Mouse (Mus musculus) lung, postnatal 0 days (tissue): ENCODE measurements around the gene Sdccag8. TPM values are rescaled to one million over a fixed set of nuclear protein-coding genes. Genes with fewer than 3 reads are reported as not detected.
"Not testable (repeated sequence)": the region's sequence is repeated elsewhere in the genome, so short reads cannot be mapped to it uniquely, and the experiment has no call there.

Source experiments
- ATAC-seq: fragments of 200-750 bp; cut with Nextera tagmentation; 2 replicates; pipeline ENCODE4 v1.8.0; 2017; ENCODE audit warnings: moderate library complexity
- DNase-seq: peaks from one replicate; pipeline ENCODE4 v3.0.0-alpha.2; 2016; ENCODE audit warnings: low spot score
- H3K27ac ChIP-seq: fragments of 300-500 bp; sonication (generic); 2 replicates; pipeline ENCODE4 v1.5.1; 2014; ENCODE audit warnings: antibody characterized with exemption, mild to moderate bottlenecking, low read length, mixed read lengths
- H3K27me3 ChIP-seq: fragments of 300-500 bp; sonication (generic); replicated peaks from 2 replicates; pipeline ENCODE4 v1.6.1; 2014; ENCODE audit warnings: low read length, mixed read lengths; ENCODE audit not compliant: insufficient read depth
- H3K36me3 ChIP-seq: fragments of 300-500 bp; sonication (generic); 2 replicates; pipeline ENCODE4 v1.6.1; 2014; ENCODE audit warnings: low read length, mixed read lengths; ENCODE audit not compliant: insufficient read depth
- H3K4me1 ChIP-seq: fragments of 300-500 bp; sonication (generic); 2 replicates; pipeline ENCODE4 v1.6.1; 2014; ENCODE audit warnings: antibody characterized with exemption, low read depth, low read length, mixed read lengths; ENCODE audit not compliant: insufficient read depth
- H3K4me2 ChIP-seq: fragments of 300-500 bp; sonication (generic); replicated peaks from 2 replicates; pipeline ENCODE4 v1.6.1; 2014; ENCODE audit warnings: low read depth, mild to moderate bottlenecking, low read length, moderate library complexity, mixed read lengths
- H3K4me3 ChIP-seq: fragments of 300-500 bp; sonication (generic); 2 replicates; pipeline ENCODE4 v1.5.1; 2014; ENCODE audit warnings: low read depth, low read length
- H3K9ac ChIP-seq: fragments of 300-500 bp; sonication (generic); replicated peaks from 2 replicates; pipeline ENCODE4 v1.6.1; 2014; ENCODE audit warnings: low read depth, mild to moderate bottlenecking
- H3K9me3 ChIP-seq: fragments of 300-500 bp; sonication (generic); 2 replicates; pipeline ENCODE4 v1.6.1; 2016; ENCODE audit warnings: low read length, mixed read lengths
- CTCF ChIP-seq: IDR thresholded peaks from 2 replicates; pipeline ENCODE4 v1.5.1; 2016; ENCODE audit warnings: antibody characterized with exemption, mild to moderate bottlenecking
- EP300 ChIP-seq: IDR thresholded peaks from 2 replicates; pipeline ENCODE4 v1.6.1; 2016; ENCODE audit warnings: antibody characterized with exemption, mild to moderate bottlenecking, control low read depth
- WGBS: fragments of 180-500 bp; shearing (Covaris S2); extraction: QIAGEN DNeasy Blood & Tissue Kit; methylation state at CpG from one replicate; pipeline ENCODE4 v1.1.7; 2014; 5-methylcytosine and 5-hydroxymethylcytosine counted together
- polyA plus RNA-seq: library from polyadenylated mRNA; unstranded; fragments of >200 nt; fragmentation: Nextera tagmentation; extraction: Ambion mirVana; gene quantifications from 2 replicates; pipeline ENCODE4 v1.2.1, GENCODE M21; 2015

The Sdccag8 gene
- polyA plus RNA-seq, 1 experiment from 2014 or later: 14.5 TPM

DNA sequence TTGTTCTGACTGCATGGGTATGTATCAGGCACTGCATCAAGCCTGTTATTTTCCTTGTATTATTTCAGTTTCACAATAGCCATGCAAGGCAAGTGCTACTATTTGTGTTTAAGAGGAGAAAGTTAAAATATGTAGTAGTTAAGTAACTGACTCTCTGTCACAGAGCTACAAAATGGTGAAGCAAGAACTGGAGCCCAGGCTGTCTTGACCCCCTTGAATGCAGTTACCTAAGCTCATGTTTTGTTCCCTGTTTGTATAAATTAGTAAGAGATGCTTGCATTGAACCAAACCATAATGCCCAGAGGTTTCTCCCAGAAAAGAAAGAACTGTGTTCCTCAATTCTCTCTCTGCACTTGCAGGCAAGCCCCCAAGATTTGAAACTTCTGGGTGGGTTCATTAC is 18.8 kb downstream of the Sdccag8 start:
- Histone ChIP-seq H3K36me3 (no peaks in the 10 kb centered on the region), H3K4me2 (no peak overlapping the region), H3K4me1 (no peaks in the 10 kb centered on the region), H3K4me3 (no peak overlapping the region), H3K9ac (no peak overlapping the region), H3K9me3 (no peaks in the 10 kb centered on the region), H3K27ac (no peak overlapping the region), H3K27me3 (no peaks in the 10 kb centered on the region)
- DNase-seq: no peak
- TF ChIP-seq EP300: no peak
- TF ChIP-seq CTCF: no peak
- ATAC-seq: no peak

DNA sequence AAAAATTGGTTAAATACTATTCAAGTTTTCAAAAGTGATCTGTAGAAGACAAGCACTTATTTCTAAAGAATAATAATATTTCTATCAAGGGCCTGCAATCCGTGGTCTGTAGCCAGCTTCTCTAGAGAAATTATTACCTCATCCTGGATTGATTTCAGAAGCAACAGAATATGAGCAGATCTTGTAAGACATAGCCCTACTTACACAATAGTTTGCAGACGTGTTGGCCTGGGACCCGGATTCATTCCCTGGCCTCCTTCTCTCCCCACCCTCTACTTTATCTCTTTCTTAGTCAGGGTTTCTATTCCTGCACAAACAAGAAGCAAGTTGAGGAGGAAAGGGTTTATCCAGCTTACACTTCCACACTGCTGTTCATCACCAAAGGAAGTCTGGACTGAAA is 19.5 kb downstream of the Sdccag8 start:
- 35% methylated on average over 3 of the region's 3 CpGs for WGBS
- peak; percentile 60; the same call in 1 of the 2 replicates for ATAC-seq

DNA sequence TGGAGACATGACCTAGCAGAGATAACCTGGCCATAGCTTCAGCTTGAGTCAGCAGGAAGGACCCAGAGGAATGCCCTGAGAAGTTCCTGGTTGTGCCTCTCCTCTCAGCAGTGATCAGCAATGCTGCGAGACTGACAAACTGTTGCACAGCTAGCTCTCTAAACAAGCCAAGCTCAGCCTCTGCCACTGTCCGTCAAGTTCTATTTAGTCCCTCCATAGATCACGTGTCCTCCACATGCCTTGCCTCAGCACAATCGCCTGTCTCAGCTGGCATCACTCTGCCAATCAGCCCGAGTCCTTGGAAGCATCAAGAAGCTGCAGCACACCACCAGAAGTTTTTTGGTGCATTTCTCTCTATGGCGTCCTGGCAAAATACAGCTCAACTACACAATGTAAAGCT is 20.4 kb downstream of the Sdccag8 start:
- no peaks in the 10 kb centered on the region for H3K4me1 ChIP-seq
- no peak overlapping the region for H3K4me3 ChIP-seq
- DNase-seq: no peak
- no peak overlapping the region for H3K4me2 ChIP-seq
- H3K27ac ChIP-seq: no peak overlapping the region
- no peak for TF ChIP-seq EP300
- no peak for TF ChIP-seq CTCF
- H3K27me3 ChIP-seq: no peaks in the 10 kb centered on the region
- H3K36me3 ChIP-seq: no peaks in the 10 kb centered on the region
- 56% methylated on average over 6 of the region's 6 CpGs for WGBS
- no peaks in the 10 kb centered on the region for H3K9me3 ChIP-seq
- no peak for ATAC-seq
- no peak overlapping the region for H3K9ac ChIP-seq

More for the DNA sequence above, 19.5 kb downstream of the Sdccag8 start:
- no peak overlapping the region for H3K4me2 ChIP-seq
- H3K9me3 ChIP-seq: no peaks in the 10 kb centered on the region
- TF ChIP-seq EP300: no peak
- no peak for TF ChIP-seq CTCF
- DNase-seq: peak; percentile 83
- H3K27me3 ChIP-seq: no peaks in the 10 kb centered on the region
- no peaks in the 10 kb centered on the region for H3K36me3 ChIP-seq
- H3K4me3 ChIP-seq: no peak overlapping the region
- H3K9ac ChIP-seq: no peak overlapping the region
- no peaks in the 10 kb centered on the region for H3K4me1 ChIP-seq
- H3K27ac ChIP-seq: no peak overlapping the region

DNA sequence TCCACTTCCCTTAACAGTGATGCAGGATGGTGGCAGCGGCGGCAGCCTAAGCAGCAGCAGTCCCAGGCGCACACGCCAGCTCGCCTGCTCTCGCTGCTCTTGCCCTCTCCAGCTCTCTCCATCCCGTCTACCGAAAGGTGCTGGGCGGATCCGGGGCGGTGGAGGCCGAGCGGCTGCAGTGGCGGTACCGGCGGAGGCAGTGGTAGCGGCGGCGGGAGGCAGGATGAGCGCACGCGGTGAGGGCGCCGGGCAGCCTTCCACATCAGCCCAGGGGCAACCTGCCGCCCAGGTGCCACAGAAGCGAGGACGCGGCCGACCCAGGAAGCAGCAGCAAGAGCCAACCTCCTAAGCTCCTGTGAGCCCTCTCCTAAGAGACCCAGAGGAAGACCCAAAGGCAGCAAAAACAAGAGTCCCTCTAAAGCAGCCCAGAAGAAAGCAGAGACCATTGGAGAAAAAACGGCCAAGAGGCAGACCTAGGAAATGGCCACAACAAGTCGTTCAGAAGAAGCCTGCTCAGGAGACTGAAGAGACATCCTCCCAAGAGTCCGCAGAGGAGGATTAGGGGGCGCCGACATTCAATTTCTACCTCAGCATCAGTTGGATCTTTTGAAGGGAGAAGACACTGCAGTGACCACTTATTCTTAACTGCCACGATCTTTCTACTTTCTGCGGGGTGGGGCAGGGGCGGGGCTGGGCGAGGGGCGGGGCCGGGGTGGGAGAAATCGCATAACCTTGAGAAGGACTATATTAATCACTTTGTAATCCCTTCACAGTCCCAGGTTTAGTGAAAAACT is 21.2 kb downstream of the Sdccag8 start:
- Histone ChIP-seq H3K4me2 (peak overlapping the region; percentile 60), H3K27ac (no peak overlapping the region), H3K4me1 (no peaks in the 10 kb centered on the region), H3K36me3 (no peaks in the 10 kb centered on the region), H3K9ac (no peak overlapping the region), H3K9me3 (no peaks in the 10 kb centered on the region), H3K4me3 (peak overlapping the region; percentile 32), H3K27me3 (no peaks in the 10 kb centered on the region)
- WGBS: 4% methylated on average over 41 of the region's 41 CpGs
- DNase-seq: no peak
- no peak for TF ChIP-seq EP300
- TF ChIP-seq CTCF: no peak
- ATAC-seq: peak; percentile 61

DNA sequence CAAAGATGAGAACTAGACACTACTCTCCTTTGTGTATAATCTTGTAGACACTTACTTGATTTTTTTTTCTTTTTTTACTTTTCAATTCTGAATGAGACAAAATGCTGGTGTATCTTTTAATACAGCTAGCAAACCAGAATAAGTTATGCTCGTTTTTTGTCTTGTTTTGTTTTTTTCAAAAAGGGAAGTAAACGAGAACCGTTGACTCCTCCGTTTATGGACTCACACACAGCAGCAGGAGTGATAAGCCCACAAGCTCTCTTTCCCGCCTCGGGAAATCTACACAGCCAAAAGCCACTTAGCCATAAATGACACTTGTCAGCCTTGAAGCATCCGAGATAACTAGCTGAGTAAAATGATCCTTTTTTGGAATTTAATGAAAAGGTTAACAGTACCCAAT is 22.1 kb downstream of the Sdccag8 start:
- H3K9me3 ChIP-seq, H3K27ac ChIP-seq, ATAC-seq, DNase-seq, H3K4me3 ChIP-seq, H3K9ac ChIP-seq, H3K4me1 ChIP-seq, H3K36me3 ChIP-seq, H3K27me3 ChIP-seq: not testable (repeated sequence)
- 0 out of 2 replicates have a peak overlapping the region, but pooled peaks have one; percentile 11 for H3K4me2 ChIP-seq
- 44% methylated on average over 7 of the region's 7 CpGs for WGBS

DNA sequence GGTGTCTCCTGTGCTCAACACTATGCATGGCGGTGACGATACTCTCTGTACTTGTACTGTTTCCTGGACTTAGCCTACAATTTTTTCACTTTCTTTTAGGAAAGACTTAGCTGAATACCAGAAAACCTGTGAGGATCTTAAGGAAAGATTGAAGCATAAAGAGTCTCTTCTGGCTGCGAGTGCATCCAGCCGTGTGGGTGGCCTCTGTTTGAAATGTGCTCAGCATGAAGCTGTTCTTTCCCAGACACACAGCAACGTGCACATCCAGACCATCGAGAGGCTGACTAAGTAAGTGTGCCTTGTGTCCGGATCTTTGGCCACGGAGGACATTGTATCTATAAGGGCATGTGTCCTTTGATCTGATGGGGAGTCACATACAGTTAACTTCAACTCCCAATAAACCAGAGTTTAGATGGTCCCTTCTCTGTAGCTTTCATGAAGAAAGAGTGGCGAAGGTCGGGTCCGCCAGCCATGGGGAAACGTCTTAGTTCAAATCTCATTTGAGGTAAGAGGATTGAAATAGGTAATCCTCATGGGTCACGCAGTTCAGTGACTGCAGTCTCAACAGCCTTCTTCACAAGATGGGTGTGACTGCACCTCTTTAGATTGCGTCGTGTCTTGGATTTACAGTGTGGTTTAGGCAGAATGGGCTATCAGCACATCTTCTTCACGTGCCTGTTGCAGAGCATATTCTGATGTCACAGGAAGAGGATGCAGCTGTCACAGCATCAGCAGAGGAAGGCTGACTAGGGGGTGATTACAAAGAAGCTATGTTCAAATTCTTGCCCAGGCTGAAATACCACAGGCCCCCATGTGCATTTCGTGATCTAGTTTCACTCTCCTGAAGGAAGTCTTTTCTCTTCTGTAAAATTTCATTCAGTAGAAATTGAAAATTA is 30.9 kb downstream of the Sdccag8 start:
- TF ChIP-seq CTCF (no peak), EP300 (no peak)
- Histone ChIP-seq H3K27ac (no peak overlapping the region), H3K9me3 (no peaks in the 10 kb centered on the region), H3K27me3 (no peaks in the 10 kb centered on the region), H3K4me3 (no peak overlapping the region), H3K4me1 (no peaks in the 10 kb centered on the region), H3K9ac (no peak overlapping the region), H3K4me2 (no peak overlapping the region), H3K36me3 (no peaks in the 10 kb centered on the region)
- 82% methylated on average over 17 of the region's 17 CpGs for WGBS
- no peak for ATAC-seq
- no peak for DNase-seq
